Mouse (Mus musculus): ENCODE data around the gene Stk26.

GRCm38 (mm10) chrX:50903497-50903896 lies 62.6 kb downstream of the Stk26 start:
- TF ChIP-seq TCF12 (IDR thresholded peaks at IDR 0.05; ENCODE audit: insufficient read depth, poor library complexity, severe bottlenecking), result no peak
- TF ChIP-seq POLR2A (IDR thresholded peaks at IDR 0.05; ENCODE audit: insufficient read length, low read depth), result no peak
- TF ChIP-seq REST (IDR thresholded peaks at IDR 0.05; ENCODE audit: insufficient read depth, insufficient read length), result no peak
- no peak for TF ChIP-seq MAX (IDR thresholded peaks at IDR 0.05; ENCODE audit: low read depth)
- no peak for TF ChIP-seq CEBPB (IDR thresholded peaks at IDR 0.05; ENCODE audit: insufficient read depth, poor library complexity, severe bottlenecking)
- TF ChIP-seq POLR2AphosphoS2 (IDR thresholded peaks at IDR 0.05; ENCODE audit: insufficient read length, low read depth), result no peak
- TF ChIP-seq MYOG (IDR thresholded peaks at IDR 0.05; ENCODE audit: control insufficient read depth in 1 of 3, insufficient read depth in 1 of 3, insufficient read length in 2 of 3, low read depth in 2 of 3), result no peak
- no peak for TF ChIP-seq E2F4 (IDR thresholded peaks at IDR 0.05; ENCODE audit: insufficient read depth)
